Mouse (Mus musculus): ENCODE measurements around the gene Gm21981. TPM values are rescaled to one million over a fixed set of nuclear protein-coding genes. Genes with fewer than 3 reads are reported as not detected.

Gene Gm21981
- polyA plus RNA-seq (2015; fragmentation: Nextera tagmentation; extraction: Ambion mirVana) = 0.52 and 0.71 TPM in 2 replicates

DNA sequence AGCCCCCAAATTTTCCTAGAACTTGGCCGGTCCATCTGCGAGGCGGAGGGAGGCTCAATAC, at the start of gene Gm21981:
TSS of gene Gm21981 (minus strand) at position 14 of the 61 bp plus-strand sequence.
- H3K36me3 ChIP-seq = peaks cover 8% of the 10 kb centered on the region
- peak within 1 kb of the TSS; percentile 93 for H3K9ac ChIP-seq
- H3K27me3 ChIP-seq = peaks cover 26% of the 10 kb centered on the region
- H3K4me1 ChIP-seq (replicated peaks) = peaks cover 30% of the 10 kb centered on the region
- peak within 1 kb of the TSS; percentile 75 for H3K4me3 ChIP-seq
- no peak for ATAC-seq (ENCODE audit: low FRiP score)
- WGBS = 0% methylated on average over 3 of the region's 3 CpGs
- H3K9me3 ChIP-seq = no peaks in the 10 kb centered on the region
- H3K4me2 ChIP-seq = peak within 1 kb of the TSS; percentile 72
- H3K27ac ChIP-seq = peak within 1 kb of the TSS; percentile 83

DNA sequence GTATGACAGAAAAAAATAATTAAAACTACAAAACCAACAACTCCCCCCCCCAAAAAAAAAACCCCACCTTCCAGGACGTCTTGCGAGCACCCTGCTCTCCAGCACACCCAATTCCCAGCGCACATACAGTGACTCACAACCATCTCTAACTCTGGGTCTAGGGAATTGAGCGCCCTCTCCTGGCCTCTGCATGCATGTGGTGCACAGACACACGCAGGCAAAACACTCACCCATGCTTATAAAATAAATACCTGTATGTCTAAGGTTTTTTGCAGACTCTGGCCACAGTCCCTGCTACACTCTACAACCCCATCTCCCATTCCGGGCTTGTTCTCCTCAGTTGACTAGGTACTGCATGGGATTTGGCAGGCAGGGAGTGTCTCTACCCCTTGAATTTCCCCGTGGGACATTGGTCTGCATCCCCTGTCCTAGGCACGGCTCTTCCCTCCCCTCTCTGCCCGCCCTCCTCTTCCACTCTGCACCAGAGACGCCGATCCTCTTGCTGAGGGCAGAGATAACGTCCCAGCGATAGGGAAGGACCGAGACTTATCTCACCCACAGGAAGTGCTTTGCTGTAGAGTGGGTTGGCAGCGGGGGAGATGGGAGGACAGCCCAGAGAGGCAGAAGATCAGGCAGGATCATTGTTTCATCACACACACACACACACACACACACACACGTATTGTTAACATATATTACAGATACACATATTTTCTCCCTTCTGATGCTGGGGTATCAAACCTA, 48.9 kb upstream of the Gm21981 start:
- no peak overlapping the region for H3K9ac ChIP-seq
- no peak overlapping the region for H3K4me3 ChIP-seq
- no peaks in the 10 kb centered on the region for H3K9me3 ChIP-seq
- H3K27me3 ChIP-seq = peaks cover 29% of the 10 kb centered on the region
- peaks cover 16% of the 10 kb centered on the region for H3K4me1 ChIP-seq (replicated peaks)
- no peak for ATAC-seq (ENCODE audit: low FRiP score)
- WGBS = 48% methylated on average over 16 of the region's 16 CpGs
- H3K4me2 ChIP-seq = no peak overlapping the region
- H3K27ac ChIP-seq = no peak overlapping the region
- H3K36me3 ChIP-seq = no peaks in the 10 kb centered on the region

- Histone ChIP-seq H3K4me1 (replicated peaks) (peaks cover 28% of the 10 kb centered on the region), H3K27ac (no peak overlapping the region), H3K36me3 (no peaks in the 10 kb centered on the region), H3K27me3 (peaks cover 48% of the 10 kb centered on the region), H3K9ac (no peak overlapping the region), H3K4me2 (no peak overlapping the region), H3K9me3 (no peaks in the 10 kb centered on the region), H3K4me3 (no peak overlapping the region)
- WGBS = 53% methylated on average over 2 of the region's 2 CpGs
- no peak for ATAC-seq (ENCODE audit: low FRiP score)
Measured at GRCm38 (mm10) chr17:47740186-47740585, 45.9 kb upstream of the Gm21981 start.

GRCm38 (mm10) chr17:47738879-47739798, 44.9 kb upstream of the Gm21981 start:
- Histone ChIP-seq H3K4me3 (peak overlapping the region; percentile 55), H3K4me2 (peak overlapping the region; percentile 86), H3K36me3 (no peaks in the 10 kb centered on the region), H3K27me3 (peaks cover 51% of the 10 kb centered on the region), H3K4me1 (replicated peaks) (peaks cover 28% of the 10 kb centered on the region), H3K9me3 (no peaks in the 10 kb centered on the region), H3K27ac (no peak overlapping the region), H3K9ac (peak overlapping the region; percentile 65; the same call in 1 of the 2 replicates)
- whole genome bisulfite sequencing = 4% methylated on average over 20 of the region's 20 CpGs
- ATAC-seq (ENCODE audit: low FRiP score) = no peak

- H3K27ac ChIP-seq = no peak overlapping the region
- no peaks in the 10 kb centered on the region for H3K9me3 ChIP-seq
- under 1% methylated on average over 56 of the region's 61 CpGs for WGBS
- H3K4me3 ChIP-seq = peak overlapping the region; percentile 55
- H3K4me1 ChIP-seq (replicated peaks) = peaks cover 28% of the 10 kb centered on the region
- H3K4me2 ChIP-seq = peak overlapping the region; percentile 86
- H3K27me3 ChIP-seq = peaks cover 51% of the 10 kb centered on the region
- peak overlapping the region; percentile 65 for H3K9ac ChIP-seq
- H3K36me3 ChIP-seq = no peaks in the 10 kb centered on the region
- ATAC-seq (ENCODE audit: low FRiP score) = peak; percentile 42
Measured at GRCm38 (mm10) chr17:47738066-47738878, 44.0 kb upstream of the Gm21981 start.

- peaks cover 28% of the 10 kb centered on the region for H3K4me1 ChIP-seq (replicated peaks)
- no peak overlapping the region for H3K27ac ChIP-seq
- 2% methylated on average over 39 of the region's 60 CpGs for WGBS
- peak; percentile 77 for ATAC-seq (ENCODE audit: low FRiP score)
- H3K27me3 ChIP-seq = peaks cover 51% of the 10 kb centered on the region
- H3K4me3 ChIP-seq = peak overlapping the region; percentile 55
- H3K9ac ChIP-seq = peak overlapping the region; percentile 65
- no peaks in the 10 kb centered on the region for H3K36me3 ChIP-seq
- no peaks in the 10 kb centered on the region for H3K9me3 ChIP-seq
- H3K4me2 ChIP-seq = peak overlapping the region; percentile 86
Measured at GRCm38 (mm10) chr17:47737271-47738065, 43.2 kb upstream of the Gm21981 start.

DNA sequence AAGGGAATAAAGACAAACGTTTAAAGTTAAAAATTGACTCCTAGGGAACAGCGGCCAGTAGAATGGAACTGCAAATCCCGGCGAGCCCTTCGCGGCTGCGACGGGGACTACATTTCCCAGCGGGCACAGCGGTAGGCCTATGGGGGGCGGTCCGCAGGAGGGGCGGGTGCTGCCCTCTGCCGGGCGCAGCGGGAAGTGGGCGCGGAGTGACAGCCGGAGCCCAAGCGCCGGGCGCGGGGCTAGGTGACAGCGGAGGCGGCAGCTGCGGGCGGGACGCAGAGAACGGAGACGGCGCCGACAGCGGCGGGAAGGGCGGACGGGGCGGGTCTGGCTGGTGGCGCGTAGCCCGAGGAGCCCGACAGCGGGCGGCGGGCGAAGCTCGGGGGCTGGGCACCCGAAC, 42.6 kb upstream of the Gm21981 start, which contains the start of gene Tfeb:
TSS of gene Tfeb (plus strand) at position 175 of the 400 bp plus-strand sequence.
- Histone ChIP-seq H3K27ac (no peak within 1 kb of the TSS), H3K4me1 (replicated peaks) (peaks cover 28% of the 10 kb centered on the region), H3K4me3 (peak within 1 kb of the TSS; percentile 55), H3K36me3 (no peaks in the 10 kb centered on the region), H3K9ac (peak within 1 kb of the TSS; percentile 65), H3K4me2 (peak within 1 kb of the TSS; percentile 86), H3K9me3 (no peaks in the 10 kb centered on the region), H3K27me3 (peaks cover 51% of the 10 kb centered on the region)
- WGBS = under 1% methylated on average over 42 of the region's 47 CpGs
- ATAC-seq (ENCODE audit: low FRiP score) = peak; percentile 81

DNA sequence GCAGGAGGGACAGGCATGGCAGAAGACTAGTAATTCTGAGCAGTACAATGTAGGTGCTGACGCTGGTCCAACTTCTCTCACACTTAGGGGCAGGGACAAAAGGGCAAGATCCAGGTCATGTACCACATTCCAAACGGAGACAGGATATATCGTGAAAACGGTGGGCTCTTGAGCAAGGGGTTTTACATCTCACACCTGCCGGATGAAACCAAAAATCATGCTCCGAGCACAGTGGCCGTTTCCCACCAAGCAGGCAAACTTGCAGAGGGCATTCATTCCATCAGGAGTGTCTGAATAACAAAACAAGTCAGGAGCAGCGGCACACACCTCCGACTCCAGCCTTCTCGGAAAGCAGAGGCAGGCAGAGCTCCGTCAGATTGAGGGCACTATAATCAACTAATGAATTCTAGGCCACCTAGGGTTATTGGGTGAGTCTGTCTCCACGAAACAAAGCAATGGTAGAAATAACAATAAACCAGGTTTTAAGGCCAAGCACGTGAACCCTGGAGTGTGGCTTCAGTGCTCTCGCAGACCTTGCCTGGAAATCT, 41.4 kb upstream of the Gm21981 start:
- ATAC-seq (ENCODE audit: low FRiP score) = no peak
- H3K27ac ChIP-seq = no peak overlapping the region
- peaks cover 43% of the 10 kb centered on the region for H3K27me3 ChIP-seq
- no peak overlapping the region for H3K4me3 ChIP-seq
- no peak overlapping the region for H3K9ac ChIP-seq
- WGBS = 74% methylated on average over 14 of the region's 14 CpGs
- no peaks in the 10 kb centered on the region for H3K9me3 ChIP-seq
- no peaks in the 10 kb centered on the region for H3K36me3 ChIP-seq
- no peak overlapping the region for H3K4me2 ChIP-seq
- H3K4me1 ChIP-seq (replicated peaks) = peaks cover 28% of the 10 kb centered on the region

- Histone ChIP-seq H3K36me3 (no peaks in the 10 kb centered on the region), H3K4me2 (no peak overlapping the region), H3K9ac (no peak overlapping the region), H3K27me3 (0 out of 2 replicates have a peak, but pooled peaks cover 9% of the 10 kb centered on the region), H3K4me3 (no peak overlapping the region), H3K9me3 (no peaks in the 10 kb centered on the region), H3K27ac (no peak overlapping the region), H3K4me1 (replicated peaks) (no peaks in the 10 kb centered on the region)
- no peak for ATAC-seq (ENCODE audit: low FRiP score)
- 51% methylated on average over 24 of the region's 24 CpGs for WGBS
Measured at GRCm38 (mm10) chr17:47730633-47731575, 36.6 kb upstream of the Gm21981 start.

- no peak within 1 kb of the TSS for H3K4me2 ChIP-seq
- 78% methylated on average over 11 of the region's 11 CpGs for WGBS
- no peaks in the 10 kb centered on the region for H3K4me1 ChIP-seq (replicated peaks)
- no peaks in the 10 kb centered on the region for H3K27me3 ChIP-seq
- no peaks in the 10 kb centered on the region for H3K9me3 ChIP-seq
- no peak within 1 kb of the TSS for H3K4me3 ChIP-seq
- H3K27ac ChIP-seq = no peak within 1 kb of the TSS
- H3K36me3 ChIP-seq = no peaks in the 10 kb centered on the region
- no peak for ATAC-seq (ENCODE audit: low FRiP score)
- H3K9ac ChIP-seq = no peak within 1 kb of the TSS
Measured at GRCm38 (mm10) chr17:47726566-47726965, 32.3 kb upstream of the Gm21981 start, which contains the start of gene Pgc. Gene Pgc (plus strand): TSS chr17:47726842.

Data from hindbrain, embryonic 13.5 days (tissue).